Mouse (Mus musculus) megakaryocyte, embryonic 14.5 days (primary cell): ENCODE results near the gene Kcna10. TPM values are rescaled to one million over a fixed set of nuclear protein-coding genes. Genes with fewer than 3 reads are reported as not detected.

Experiments
- H3K27me3 ChIP-seq: replicated peaks from 2 replicates; pipeline ENCODE3; 2012; ENCODE audit warnings: inconsistent platforms
- H3K36me3 ChIP-seq: replicated peaks from 2 replicates; pipeline ENCODE3; 2012; ENCODE audit warnings: low read length, inconsistent platforms, mixed read lengths
- H3K4me1 ChIP-seq: 2 replicates; pipeline ENCODE4 v1.6.1; 2012; ENCODE audit warnings: inconsistent platforms
- H3K4me3 ChIP-seq: replicated peaks from 2 replicates; pipeline ENCODE3; 2012; ENCODE audit warnings: moderate library complexity, mild to moderate bottlenecking, inconsistent platforms
- H3K9me3 ChIP-seq: 2 replicates; pipeline ENCODE4 v1.6.1; 2012; ENCODE audit warnings: inconsistent platforms
- FLI1 ChIP-seq: IDR thresholded peaks from 2 replicates; pipeline ENCODE4 v1.6.1; 2012; ENCODE audit warnings: low read length, inconsistent platforms, mixed read lengths
- GATA1 ChIP-seq: IDR thresholded peaks from 3 replicates; pipeline ENCODE4 v1.6.1; 2012; ENCODE audit warnings: mixed read lengths, low read length, inconsistent platforms, borderline replicate concordance
- polyA plus RNA-seq: library from polyadenylated mRNA; stranded (reverse); fragments of >175 nt; gene quantifications from 2 replicates; pipeline ENCODE4 v1.2.3, GENCODE M21; 2012; ENCODE audit warnings: low replicate concordance; ENCODE audit not compliant: insufficient read depth

Gene Kcna10
- not detected in 2 replicates for polyA plus RNA-seq

GRCm38 (mm10) chr3:107182756-107183155 is at the start of gene Kcna10:
Gene Kcna10 (plus strand): TSS chr3:107183056.
- Histone ChIP-seq H3K9me3 (no peaks in the 10 kb centered on the region), H3K36me3 (no peaks in the 10 kb centered on the region), H3K4me3 (no peak within 1 kb of the TSS), H3K27me3 (peaks cover 15% of the 10 kb centered on the region), H3K4me1 (no peaks in the 10 kb centered on the region)
- TF ChIP-seq GATA1 (no peak), FLI1 (no peak)

GRCm38 (mm10) chr3:107134457-107134856 is 48.4 kb upstream of the Kcna10 start:
- Histone ChIP-seq H3K9me3 (no peaks in the 10 kb centered on the region), H3K4me3 (no peak overlapping the region), H3K36me3 (no peaks in the 10 kb centered on the region), H3K4me1 (no peaks in the 10 kb centered on the region), H3K27me3 (no peaks in the 10 kb centered on the region)
- no peak for TF ChIP-seq GATA1
- TF ChIP-seq FLI1: no peak

GRCm38 (mm10) chr3:107147126-107147525 is 35.7 kb upstream of the Kcna10 start:
- Histone ChIP-seq H3K9me3 (no peaks in the 10 kb centered on the region), H3K4me1 (no peaks in the 10 kb centered on the region), H3K36me3 (no peaks in the 10 kb centered on the region), H3K4me3 (no peak overlapping the region), H3K27me3 (peaks cover 10% of the 10 kb centered on the region)
- no peak for TF ChIP-seq FLI1
- TF ChIP-seq GATA1: no peak

GRCm38 (mm10) chr3:107149006-107149405 is 33.9 kb upstream of the Kcna10 start:
- no peaks in the 10 kb centered on the region for H3K4me1 ChIP-seq
- no peak overlapping the region for H3K4me3 ChIP-seq
- H3K27me3 ChIP-seq: peaks cover 13% of the 10 kb centered on the region
- TF ChIP-seq FLI1 (no peak), GATA1 (no peak)
- no peaks in the 10 kb centered on the region for H3K36me3 ChIP-seq
- H3K9me3 ChIP-seq: no peaks in the 10 kb centered on the region

- H3K4me3 ChIP-seq: no peak overlapping the region
- no peak for TF ChIP-seq FLI1
- no peak for TF ChIP-seq GATA1
Measured at GRCm38 (mm10) chr3:107150469-107150868, 32.4 kb upstream of the Kcna10 start.

GRCm38 (mm10) chr3:107150872-107151540 is 31.9 kb upstream of the Kcna10 start:
- Histone ChIP-seq H3K27me3 (peaks cover 16% of the 10 kb centered on the region), H3K36me3 (no peaks in the 10 kb centered on the region), H3K4me1 (no peaks in the 10 kb centered on the region), H3K9me3 (no peaks in the 10 kb centered on the region), H3K4me3 (no peak overlapping the region)
- TF ChIP-seq FLI1 (no peak), GATA1 (no peak)

More at GRCm38 (mm10) chr3:107150469-107150868, 32.4 kb upstream of the Kcna10 start:
- H3K27me3 ChIP-seq: peaks cover 16% of the 10 kb centered on the region
- no peaks in the 10 kb centered on the region for H3K9me3 ChIP-seq
- no peaks in the 10 kb centered on the region for H3K4me1 ChIP-seq
- no peaks in the 10 kb centered on the region for H3K36me3 ChIP-seq

- TF ChIP-seq FLI1 (no peak), GATA1 (no peak)
- H3K4me3 ChIP-seq: no peak overlapping the region
- H3K36me3 ChIP-seq: no peaks in the 10 kb centered on the region
- no peaks in the 10 kb centered on the region for H3K4me1 ChIP-seq
- peaks cover 26% of the 10 kb centered on the region for H3K27me3 ChIP-seq
- no peaks in the 10 kb centered on the region for H3K9me3 ChIP-seq
Measured at GRCm38 (mm10) chr3:107153772-107154655, 28.8 kb upstream of the Kcna10 start.

- Histone ChIP-seq H3K4me1 (no peaks in the 10 kb centered on the region), H3K36me3 (no peaks in the 10 kb centered on the region), H3K9me3 (no peaks in the 10 kb centered on the region), H3K27me3 (peaks cover 35% of the 10 kb centered on the region), H3K4me3 (no peak overlapping the region)
- TF ChIP-seq GATA1 (no peak), FLI1 (no peak)
Measured at GRCm38 (mm10) chr3:107158856-107159255, 24.0 kb upstream of the Kcna10 start.

GRCm38 (mm10) chr3:107159418-107159817 is 23.4 kb upstream of the Kcna10 start:
- no peak for TF ChIP-seq GATA1
- no peak for TF ChIP-seq FLI1
- Histone ChIP-seq H3K9me3 (no peaks in the 10 kb centered on the region), H3K27me3 (peaks cover 35% of the 10 kb centered on the region), H3K36me3 (no peaks in the 10 kb centered on the region), H3K4me3 (no peak overlapping the region), H3K4me1 (no peaks in the 10 kb centered on the region)

GRCm38 (mm10) chr3:107159859-107160324 is 23.0 kb upstream of the Kcna10 start:
- TF ChIP-seq GATA1 (no peak), FLI1 (no peak)
- H3K4me1 ChIP-seq: no peaks in the 10 kb centered on the region
- H3K9me3 ChIP-seq: no peaks in the 10 kb centered on the region
- no peaks in the 10 kb centered on the region for H3K36me3 ChIP-seq
- peaks cover 34% of the 10 kb centered on the region for H3K27me3 ChIP-seq
- no peak overlapping the region for H3K4me3 ChIP-seq
